Mouse (Mus musculus): ENCODE results near the gene Avpr1b. TPM values are rescaled to one million over a fixed set of nuclear protein-coding genes. Genes with fewer than 3 reads are reported as not detected.
A peak's percentile ranks its signal among the peaks of the same experiment; 100 is the strongest.

Avpr1b gene
- total and polyA plus RNA-seq, 3 experiments: 0.33 TPM; not detected in 2

GRCm38 (mm10) chr1:131583598-131583997 lies 15.4 kb upstream of the Avpr1b start:
- ATAC-seq (ENCODE audit: extremely low read depth, insufficient number of reproducible peaks, low FRiP score, poor library complexity, severe bottlenecking) (no peak), DNase-seq (ENCODE audit: low spot score) (no peak)
- no peak overlapping the region for H3K4me3 ChIP-seq (ENCODE audit: low read depth, low read length)
- no peaks in the 10 kb centered on the region for H3K36me3 ChIP-seq (replicated peaks)
- peaks cover 35% of the 10 kb centered on the region for H3K4me1 ChIP-seq (ENCODE audit: insufficient read depth, low read depth, low read length)
- no peaks in the 10 kb centered on the region for H3K9me3 ChIP-seq (replicated peaks)
- H3K27me3 ChIP-seq (ENCODE audit: insufficient read depth, low read length): peaks cover 45% of the 10 kb centered on the region
- no peak for TF ChIP-seq CTCF (IDR thresholded peaks at IDR 0.05; ENCODE audit: low read depth, low read length)
- no peak for TF ChIP-seq GATA2 (IDR thresholded peaks at IDR 0.05; ENCODE audit: borderline replicate concordance, low read depth, low read length)
- no peak for TF ChIP-seq TAL1 (conservative IDR thresholded peaks at IDR 0.05; ENCODE audit: low read depth, low read length)
- TF ChIP-seq GATA1 (IDR thresholded peaks at IDR 0.05; ENCODE audit: borderline replicate concordance, low read length): no peak
- no peak for TF ChIP-seq POLR2AphosphoS5 (IDR thresholded peaks at IDR 0.05; ENCODE audit: insufficient replicate concordance, low read depth, low read length)

DNA sequence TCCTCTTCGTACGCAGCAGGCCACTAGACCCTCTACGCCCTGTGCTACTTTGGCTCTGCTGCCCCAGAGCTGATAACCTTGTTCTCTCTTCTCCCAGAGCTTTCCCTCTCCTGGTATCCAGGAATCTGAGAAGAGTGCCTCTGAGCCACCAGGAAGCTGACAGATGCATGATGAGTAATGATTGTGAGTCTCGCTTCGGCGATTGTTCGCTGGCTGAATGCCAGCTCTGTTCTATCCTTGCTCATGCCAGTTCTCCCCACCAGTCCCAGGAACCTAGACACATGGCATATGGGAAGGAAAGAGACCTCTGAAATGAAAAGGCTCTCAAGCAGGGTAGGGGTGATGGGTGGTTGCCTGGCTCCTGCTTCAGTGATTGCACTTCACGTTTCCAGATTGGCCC lies 12.2 kb upstream of the Avpr1b start:
- no peak for ATAC-seq (ENCODE audit: extremely low read depth, insufficient number of reproducible peaks, low FRiP score, poor library complexity, severe bottlenecking)
- H3K4me1 ChIP-seq (ENCODE audit: insufficient read depth, low read depth, low read length): peaks cover 7% of the 10 kb centered on the region
- DNase-seq (ENCODE audit: low spot score): no peak
- peaks cover 61% of the 10 kb centered on the region for H3K27me3 ChIP-seq (ENCODE audit: insufficient read depth, low read length)
- no peaks in the 10 kb centered on the region for H3K36me3 ChIP-seq (replicated peaks)
- no peak overlapping the region for H3K4me3 ChIP-seq (ENCODE audit: low read depth, low read length)
- H3K9me3 ChIP-seq (replicated peaks): 0 out of 2 replicates have a peak, but pooled peaks cover 3% of the 10 kb centered on the region
- TF ChIP-seq GATA2 (IDR thresholded peaks at IDR 0.05; ENCODE audit: borderline replicate concordance, low read depth, low read length): no peak
- no peak for TF ChIP-seq GATA1 (IDR thresholded peaks at IDR 0.05; ENCODE audit: borderline replicate concordance, low read length)
- no peak for TF ChIP-seq CTCF (IDR thresholded peaks at IDR 0.05; ENCODE audit: low read depth, low read length)
- TF ChIP-seq POLR2AphosphoS5 (IDR thresholded peaks at IDR 0.05; ENCODE audit: insufficient replicate concordance, low read depth, low read length): no peak
- TF ChIP-seq TAL1 (conservative IDR thresholded peaks at IDR 0.05; ENCODE audit: low read depth, low read length): no peak

- peaks cover 71% of the 10 kb centered on the region for H3K27me3 ChIP-seq (ENCODE audit: insufficient read depth, low read length)
- no peaks in the 10 kb centered on the region for H3K9me3 ChIP-seq (replicated peaks)
- H3K4me3 ChIP-seq (ENCODE audit: low read depth, low read length): no peak overlapping the region
- no peak for ATAC-seq (ENCODE audit: extremely low read depth, insufficient number of reproducible peaks, low FRiP score, poor library complexity, severe bottlenecking)
- DNase-seq (ENCODE audit: low spot score): no peak
- no peaks in the 10 kb centered on the region for H3K36me3 ChIP-seq (replicated peaks)
- TF ChIP-seq POLR2AphosphoS5 (IDR thresholded peaks at IDR 0.05; ENCODE audit: insufficient replicate concordance, low read depth, low read length): no peak
- TF ChIP-seq TAL1 (conservative IDR thresholded peaks at IDR 0.05; ENCODE audit: low read depth, low read length): no peak
- no peak for TF ChIP-seq GATA1 (IDR thresholded peaks at IDR 0.05; ENCODE audit: borderline replicate concordance, low read length)
- TF ChIP-seq GATA2 (IDR thresholded peaks at IDR 0.05; ENCODE audit: borderline replicate concordance, low read depth, low read length): no peak
- TF ChIP-seq CTCF (IDR thresholded peaks at IDR 0.05; ENCODE audit: low read depth, low read length): no peak
- H3K4me1 ChIP-seq (ENCODE audit: insufficient read depth, low read depth, low read length): peaks cover 19% of the 10 kb centered on the region
These were observed 1.3 kb downstream of the Avpr1b start for GRCm38 (mm10) chr1:131600314-131600713.

GRCm38 (mm10) chr1:131606719-131607118 lies 7.7 kb downstream of the Avpr1b start:
- Histone ChIP-seq H3K4me1 (ENCODE audit: insufficient read depth, low read depth, low read length) (peaks cover 15% of the 10 kb centered on the region), H3K36me3 (replicated peaks) (no peaks in the 10 kb centered on the region), H3K9me3 (replicated peaks) (no peaks in the 10 kb centered on the region), H3K27me3 (ENCODE audit: insufficient read depth, low read length) (peaks cover 51% of the 10 kb centered on the region), H3K4me3 (ENCODE audit: low read depth, low read length) (no peak overlapping the region)
- TF ChIP-seq TAL1 (conservative IDR thresholded peaks at IDR 0.05; ENCODE audit: low read depth, low read length) (no peak), CTCF (IDR thresholded peaks at IDR 0.05; ENCODE audit: low read depth, low read length) (no peak), POLR2AphosphoS5 (IDR thresholded peaks at IDR 0.05; ENCODE audit: insufficient replicate concordance, low read depth, low read length) (no peak), GATA1 (IDR thresholded peaks at IDR 0.05; ENCODE audit: borderline replicate concordance, low read length) (no peak), GATA2 (IDR thresholded peaks at IDR 0.05; ENCODE audit: borderline replicate concordance, low read depth, low read length) (no peak)
- ATAC-seq (ENCODE audit: extremely low read depth, insufficient number of reproducible peaks, low FRiP score, poor library complexity, severe bottlenecking) (no peak), DNase-seq (ENCODE audit: low spot score) (no peak)

GRCm38 (mm10) chr1:131612556-131613155 lies 13.6 kb downstream of the Avpr1b start:
- H3K27me3 ChIP-seq (ENCODE audit: insufficient read depth, low read length): peaks cover 9% of the 10 kb centered on the region
- TF ChIP-seq CTCF (IDR thresholded peaks at IDR 0.05; ENCODE audit: low read depth, low read length) (no peak), TAL1 (conservative IDR thresholded peaks at IDR 0.05; ENCODE audit: low read depth, low read length) (no peak), GATA1 (IDR thresholded peaks at IDR 0.05; ENCODE audit: borderline replicate concordance, low read length) (no peak), POLR2AphosphoS5 (IDR thresholded peaks at IDR 0.05; ENCODE audit: insufficient replicate concordance, low read depth, low read length) (no peak), GATA2 (IDR thresholded peaks at IDR 0.05; ENCODE audit: borderline replicate concordance, low read depth, low read length) (no peak)
- no peaks in the 10 kb centered on the region for H3K36me3 ChIP-seq (replicated peaks)
- ATAC-seq (ENCODE audit: extremely low read depth, insufficient number of reproducible peaks, low FRiP score, poor library complexity, severe bottlenecking) (no peak), DNase-seq (ENCODE audit: low spot score) (no peak)
- no peaks in the 10 kb centered on the region for H3K9me3 ChIP-seq (replicated peaks)
- H3K4me3 ChIP-seq (ENCODE audit: low read depth, low read length): no peak overlapping the region
- H3K4me1 ChIP-seq (ENCODE audit: insufficient read depth, low read depth, low read length): peaks cover 62% of the 10 kb centered on the region

DNA sequence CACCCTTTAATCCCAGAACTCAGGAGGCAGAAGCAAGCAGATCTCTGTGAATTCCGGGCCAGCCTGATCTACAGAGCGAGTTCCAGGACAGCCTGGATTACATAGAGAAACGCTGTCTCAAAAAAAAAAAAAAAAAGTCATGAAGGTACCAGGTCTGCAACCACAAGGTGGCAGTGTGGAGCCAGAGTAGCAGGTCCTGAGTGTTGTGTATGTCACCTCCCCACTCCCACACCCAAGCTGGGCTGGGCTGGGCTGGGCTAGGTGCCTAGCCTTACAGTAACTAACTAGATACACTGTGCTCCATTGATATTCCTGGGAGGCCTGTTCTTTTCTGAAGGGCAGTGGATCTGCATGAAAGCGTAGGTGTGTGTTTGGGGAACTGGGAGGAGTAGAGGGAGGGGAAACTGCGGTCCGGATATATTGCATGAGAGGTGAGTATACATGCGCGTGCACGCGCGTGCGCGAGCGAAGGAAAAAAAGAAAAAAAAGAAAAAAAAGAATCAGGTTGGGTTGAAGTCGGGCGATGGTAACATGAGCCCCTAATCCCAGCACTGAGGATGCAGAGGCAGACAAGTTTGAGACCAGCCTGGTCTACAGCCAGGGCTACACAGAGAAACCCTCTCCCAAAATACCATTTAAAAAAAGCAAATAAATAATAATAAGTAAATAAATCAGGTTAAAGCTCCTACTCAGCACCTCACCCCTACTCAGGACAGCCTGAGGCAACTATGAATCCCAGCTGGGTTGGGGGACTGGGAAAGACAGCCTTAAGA lies 14.5 kb downstream of the Avpr1b start:
- Histone ChIP-seq H3K27me3 (ENCODE audit: insufficient read depth, low read length) (peaks cover 6% of the 10 kb centered on the region), H3K36me3 (replicated peaks) (no peaks in the 10 kb centered on the region), H3K4me1 (ENCODE audit: insufficient read depth, low read depth, low read length) (peaks cover 69% of the 10 kb centered on the region), H3K4me3 (ENCODE audit: low read depth, low read length) (no peak overlapping the region), H3K9me3 (replicated peaks) (no peaks in the 10 kb centered on the region)
- peak; percentile 56; the same call in 1 of the 2 replicates for TF ChIP-seq CTCF (IDR thresholded peaks at IDR 0.05; ENCODE audit: low read depth, low read length)
- TF ChIP-seq GATA2 (IDR thresholded peaks at IDR 0.05; ENCODE audit: borderline replicate concordance, low read depth, low read length): no peak
- DNase-seq (ENCODE audit: low spot score): peak; percentile 73
- ATAC-seq (ENCODE audit: extremely low read depth, insufficient number of reproducible peaks, low FRiP score, poor library complexity, severe bottlenecking): no peak
